ENCODE assay signal across 24 mouse cellular contexts in the genomic region with DNA sequence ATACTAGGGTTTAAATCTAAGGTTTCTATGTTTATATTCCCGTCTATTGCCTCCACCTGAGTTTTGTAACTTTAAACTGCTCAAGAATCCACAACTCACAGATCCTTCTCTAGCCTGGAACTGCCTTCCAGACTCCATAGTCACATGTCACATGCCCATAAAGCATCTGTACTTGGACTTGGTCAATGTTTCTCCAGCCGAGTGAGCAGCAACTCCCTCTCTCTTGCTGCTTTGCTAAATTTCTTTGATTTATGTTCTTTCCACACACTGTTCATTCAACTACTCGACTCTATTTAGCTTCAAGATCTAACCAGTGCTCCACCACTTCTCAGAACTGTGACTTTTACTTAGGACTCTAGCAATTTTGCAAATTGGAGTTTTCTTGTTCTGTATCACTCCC. TPM values are rescaled to one million over a fixed set of nuclear protein-coding genes. Genes with fewer than 3 reads are reported as not detected.
"Had no signal": no experiment of that assay in that cellular context is flagged by ENCODE, and none has a peak within 500 bp of the region (broad histone marks: within the 10 kb centered on the region; RNA-seq: fewer than 3 reads in every experiment).

No protein-coding gene starts in this region.

- H3K9ac ChIP-seq: liver, postnatal 0 days; lung, embryonic 15.5 days; midbrain, embryonic 12.5 days; neural tube, embryonic 13.5 days; neural tube, embryonic 15.5 days; stomach, embryonic 15.5 days had no signal

- ATAC-seq: liver, postnatal 0 days; lung, postnatal 0 days; midbrain, embryonic 16.5 days had no signal

- H3K4me3 ChIP-seq: lung, embryonic 15.5 days; midbrain, embryonic 10.5 days; midbrain, embryonic 12.5 days; myocyte; neural tube, embryonic 13.5 days; neural tube, embryonic 15.5 days; stomach, embryonic 15.5 days had no signal

- H3K27ac ChIP-seq: lung, embryonic 15.5 days; midbrain, embryonic 10.5 days; midbrain, embryonic 12.5 days; neural tube, embryonic 13.5 days; neural tube, embryonic 15.5 days; stomach, embryonic 15.5 days; stomach, postnatal 0 days had no signal

- H3K9me3 ChIP-seq: lung, embryonic 15.5 days; midbrain, embryonic 10.5 days; midbrain, embryonic 12.5 days; neural tube, embryonic 13.5 days; neural tube, embryonic 15.5 days; stomach, embryonic 15.5 days had no signal

- H3K4me2 ChIP-seq: lung, embryonic 15.5 days; midbrain, embryonic 12.5 days; neural tube, embryonic 13.5 days; neural tube, embryonic 15.5 days; stomach, embryonic 15.5 days had no signal

- H3K4me1 ChIP-seq: lung, embryonic 15.5 days; midbrain, embryonic 10.5 days; midbrain, embryonic 12.5 days; neural tube, embryonic 13.5 days; neural tube, embryonic 15.5 days; stomach, embryonic 15.5 days had no signal

- H3K36me3 ChIP-seq: lung, embryonic 15.5 days; stomach, embryonic 15.5 days had no signal

- DNase-seq: liver, postnatal 0 days; lung, adult 2 months; lung, postnatal 14 days; midbrain, embryonic 14.5 days; right cerebral cortex, postnatal 14 days; thymus, adult 2 months; thymus, postnatal 25 days; thymus, postnatal 4 days had no signal

- H3K27me3 ChIP-seq: lung, embryonic 15.5 days; midbrain, embryonic 12.5 days; neural tube, embryonic 13.5 days; neural tube, embryonic 15.5 days; stomach, embryonic 15.5 days had no signal

RNA-seq across cellular contexts. Expression of gene Gm12117, which starts 1.7 kb away (rescaled TPM):
- total RNA-seq: megakaryocyte, adult 5-6 weeks; megakaryocyte-erythroid progenitor cell, adult 5-6 weeks had no signal
- polyA plus RNA-seq: liver, postnatal 0 days; lung, adult 2 months; lung, embryonic 15.5 days; lung, postnatal 0 days; midbrain, embryonic 10.5 days; midbrain, embryonic 14.5 days; midbrain, embryonic 16.5 days; myocyte; neural tube, embryonic 11.5 days; neural tube, embryonic 13.5 days; neural tube, embryonic 15.5 days; spleen, adult 2 months; stomach, embryonic 15.5 days; stomach, postnatal 0 days; testis, adult 2 months; thymus, adult 2 months; urinary bladder, adult 2 months had no signal
